In the genomic region with DNA sequence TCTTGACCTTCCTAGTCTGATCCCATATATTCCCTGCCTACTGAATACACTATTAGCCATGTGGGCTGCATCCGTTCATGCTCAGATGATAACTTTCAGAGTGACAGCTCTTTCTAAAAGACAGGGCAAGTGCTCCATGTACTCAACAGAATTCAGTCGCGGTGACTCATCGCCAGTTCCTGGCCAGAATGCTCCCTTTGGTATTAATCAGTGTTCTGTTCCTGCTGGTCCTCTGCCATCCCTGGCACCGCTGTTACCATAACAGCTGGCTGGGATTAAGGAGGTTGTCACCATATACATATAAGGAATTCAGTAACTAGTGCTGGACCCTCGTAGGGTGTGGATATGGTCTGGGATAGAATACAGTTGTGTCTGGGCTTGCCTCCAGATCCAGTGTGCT, we compare ENCODE assay signal across 8 mouse cellular contexts. TPM values are rescaled to one million over a fixed set of nuclear protein-coding genes. Genes with fewer than 3 reads are reported as not detected.
DNase-seq lines count a peak whose midpoint lies in the region; ATAC-seq and TF ChIP-seq lines count a peak whose summit lies in the region.

No protein-coding gene starts in this region.

- no peak for TF ChIP-seq POLR2A in embryonic fibroblast, embryonic 13.5 days (IDR thresholded peaks at IDR 0.05; ENCODE audit: low read depth, low read length)

- peak; percentile 81 for DNase-seq in heart, postnatal 25 days (ENCODE audit: low spot score)
- DNase-seq in skeletal muscle tissue, adult 2 months (ENCODE audit: low read depth, low spot score), result peak; percentile 69
- DNase-seq in B cell, adult 2 months, result no peak

- no peaks in the 10 kb centered on the region for H3K9me3 ChIP-seq in kidney, embryonic 16.5 days (ENCODE audit: low read length)
- 0 out of 2 replicates have a peak, but pooled peaks cover 5% of the 10 kb centered on the region for H3K9me3 ChIP-seq in kidney, embryonic 15.5 days (replicated peaks)

- no peak overlapping the region for H3K9ac ChIP-seq in kidney, embryonic 16.5 days (replicated peaks; ENCODE audit: low read length)
- H3K9ac ChIP-seq in kidney, embryonic 15.5 days, result no peak overlapping the region

- no peaks in the 10 kb centered on the region for H3K36me3 ChIP-seq in kidney, embryonic 16.5 days (ENCODE audit: insufficient read depth, low read length)
- H3K36me3 ChIP-seq in kidney, embryonic 15.5 days, result no peaks in the 10 kb centered on the region

- WGBS in kidney, embryonic 16.5 days, result 72% methylated on average over 6 of the region's 6 CpGs
- 78% methylated on average over 6 of the region's 6 CpGs for WGBS in kidney, embryonic 15.5 days

- H3K4me1 ChIP-seq in kidney, embryonic 16.5 days (ENCODE audit: insufficient read depth, low read length), result peaks cover 15% of the 10 kb centered on the region
- H3K4me1 ChIP-seq in kidney, embryonic 15.5 days, result peaks cover 18% of the 10 kb centered on the region
- H3K4me1 ChIP-seq in embryonic fibroblast, embryonic 13.5 days (ENCODE audit: control insufficient read depth, insufficient read depth, low read length), result peaks cover 7% of the 10 kb centered on the region; the same call in 1 of the 2 replicates

- H3K4me2 ChIP-seq in kidney, embryonic 16.5 days (replicated peaks; ENCODE audit: low read depth, low read length), result no peak overlapping the region
- H3K4me2 ChIP-seq in kidney, embryonic 15.5 days, result no peak overlapping the region

- no peak for TF ChIP-seq CTCF in embryonic fibroblast, embryonic 13.5 days (IDR thresholded peaks at IDR 0.05; ENCODE audit: borderline replicate concordance, insufficient read depth, low read length)

- H3K4me3 ChIP-seq in kidney, embryonic 16.5 days (ENCODE audit: low read length), result no peak overlapping the region
- H3K4me3 ChIP-seq in kidney, embryonic 15.5 days (replicated peaks), result no peak overlapping the region
- H3K4me3 ChIP-seq in embryonic fibroblast, embryonic 13.5 days (ENCODE audit: insufficient read depth, low read length), result no peak overlapping the region

- 0 out of 2 replicates have a peak, but pooled peaks have one; percentile 27 for ATAC-seq in kidney, embryonic 16.5 days (ENCODE audit: low FRiP score, low TSS enrichment)
- ATAC-seq in kidney, embryonic 15.5 days (replicated peaks; ENCODE audit: low FRiP score), result no peak
- ATAC-seq in CD4-positive, CD25-positive, alpha-beta regulatory T cell, adult 4 months, result no peak
- ATAC-seq in inflammation-experienced regulatory T-cells, adult 6 months, result no peak

- intact Hi-C loops in heart, postnatal 25 days (cut with DNase I), result no loop called here

- H3K27ac ChIP-seq in kidney, embryonic 16.5 days (ENCODE audit: low read length), result no peak overlapping the region
- no peak overlapping the region for H3K27ac ChIP-seq in kidney, embryonic 15.5 days
- peak overlapping the region; percentile 85 for H3K27ac ChIP-seq in embryonic fibroblast, embryonic 13.5 days (ENCODE audit: insufficient read depth, low read length)

- no peaks in the 10 kb centered on the region for H3K27me3 ChIP-seq in kidney, embryonic 16.5 days (ENCODE audit: insufficient read depth, low read length)
- no peaks in the 10 kb centered on the region for H3K27me3 ChIP-seq in kidney, embryonic 15.5 days

RNA-seq across cellular contexts. Expression of gene Itga8, which starts 23.7 kb away (rescaled TPM):
- 43.3 and 45.4 TPM in 2 replicates for polyA plus RNA-seq in kidney, embryonic 16.5 days (2015; fragmentation: Nextera tagmentation; extraction: Ambion mirVana)
- polyA plus RNA-seq in kidney, embryonic 15.5 days (2015; fragmentation: Nextera tagmentation; extraction: Ambion mirVana), result 39.1 and 39.8 TPM in 2 replicates
- 40.1 and 48.7 TPM in 2 replicates for polyA plus RNA-seq in embryonic fibroblast, embryonic 13.5 days (2011; ENCODE audit: insufficient read length, low read depth, missing spikeins)
- total RNA-seq in heart, postnatal 25 days (2021), result 1 to 10 TPM; 7.4 to 7.7 TPM
- polyA plus RNA-seq in CD4-positive, CD25-positive, alpha-beta regulatory T cell, adult 4 months (2017; shearing (Covaris generic)), result not detected
- polyA plus RNA-seq in inflammation-experienced regulatory T-cells, adult 6 months (2017; shearing (Covaris generic)), result not detected

Comparison
In these comparisons a context has a peak if more than half of its experiments do, and no peak if none do; other contexts are left out.
1. DNase-seq: peak in heart, postnatal 25 days (single experiment) and skeletal muscle tissue, adult 2 months (single experiment); none in B cell, adult 2 months (0 of 2).
2. RNA of gene Itga8, which starts 23.7 kb away (polyA plus RNA-seq): 40.1 to 48.7 TPM in embryonic fibroblast, embryonic 13.5 days, 43.3 to 45.4 TPM in kidney, embryonic 16.5 days and 39.1 to 39.8 TPM in kidney, embryonic 15.5 days; not detected in CD4-positive, CD25-positive, alpha-beta regulatory T cell, adult 4 months and not detected in inflammation-experienced regulatory T-cells, adult 6 months; every median in the first group is over 10 times any median in the second.